Mouse (Mus musculus) ovary, postnatal 14 days (tissue): Measurements from ENCODE around the gene Acad11.

ENCODE experiments used
- DNase-seq: peaks from one replicate; pipeline ENCODE4 v3.0.0; 2022; ENCODE audit warnings: low spot score

Acad11 gene

DNA sequence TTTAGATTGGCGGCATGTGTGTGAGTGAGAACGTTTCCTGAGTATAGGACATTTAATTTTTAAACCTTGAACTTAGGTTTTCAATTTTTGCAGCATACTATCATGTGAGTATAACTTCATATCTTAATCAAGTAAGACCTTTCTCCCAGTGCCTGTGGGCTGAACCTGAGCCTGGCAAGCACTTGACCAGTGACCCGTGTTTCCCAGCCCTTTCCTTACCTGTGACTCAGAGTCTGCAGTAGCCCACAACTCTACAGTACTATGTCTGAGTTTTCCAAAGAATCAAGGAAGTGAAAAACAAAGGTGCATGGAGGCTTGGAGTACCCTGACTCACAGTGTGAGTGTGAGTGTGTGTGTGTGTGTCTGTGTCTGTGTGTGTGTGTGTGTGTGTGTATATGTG, 16.9 kb downstream of the Acad11 start:
- DNase-seq: no peak

DNA sequence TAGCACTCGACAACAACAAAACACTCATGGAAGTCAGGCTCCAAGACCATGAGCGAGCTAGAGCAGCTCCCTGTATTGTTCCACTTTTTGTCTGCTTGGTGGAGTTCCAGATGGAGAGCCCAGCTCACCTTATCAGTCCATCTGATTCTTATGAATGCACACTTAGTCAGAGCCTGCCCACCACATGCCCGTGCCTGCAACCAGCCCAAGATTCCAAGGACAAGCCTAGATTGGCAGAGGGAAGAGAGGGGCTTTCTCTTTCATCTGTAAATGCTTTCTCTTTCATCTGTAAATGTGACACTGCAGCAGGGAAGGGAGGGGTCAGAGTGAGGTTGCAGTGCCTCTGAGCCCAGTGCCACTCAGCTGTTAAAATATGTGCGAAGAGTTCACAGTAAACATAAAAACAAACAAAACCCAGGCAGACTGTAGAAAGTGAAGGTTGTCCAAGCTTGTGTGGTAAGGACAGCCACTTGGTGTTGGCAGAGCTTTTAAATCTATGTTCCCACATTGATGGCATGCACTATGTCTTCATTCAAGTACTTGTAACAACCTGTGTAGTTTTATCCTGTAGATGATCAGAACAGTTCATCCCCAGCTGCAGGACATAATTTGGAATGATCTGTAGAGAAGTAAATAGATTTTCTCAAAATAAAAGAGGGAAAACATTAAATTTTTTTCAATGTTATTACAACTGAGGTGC, 22.7 kb downstream of the Acad11 start:
- DNase-seq: no peak

DNA sequence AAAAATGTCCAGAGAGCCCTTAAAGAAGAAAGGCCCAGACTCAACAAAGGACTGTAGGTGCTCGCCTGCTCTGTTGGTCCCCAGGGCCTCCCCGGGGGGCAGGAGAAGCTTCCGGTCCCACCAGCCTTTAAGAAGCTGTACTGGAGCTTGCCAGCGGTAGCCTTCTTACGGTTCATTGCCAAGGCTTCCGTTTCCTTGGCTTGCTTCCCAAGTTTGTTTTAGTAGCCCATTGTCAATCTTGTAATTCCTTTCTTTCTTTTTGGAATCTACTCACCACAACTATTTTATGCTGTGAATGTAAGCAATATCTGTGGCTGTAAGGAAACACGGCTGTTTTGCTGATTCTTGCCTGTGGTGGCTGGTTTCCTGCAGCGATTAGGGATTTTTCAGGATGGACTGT, 25.4 kb downstream of the Acad11 start:
- peak; percentile 18 for DNase-seq

DNA sequence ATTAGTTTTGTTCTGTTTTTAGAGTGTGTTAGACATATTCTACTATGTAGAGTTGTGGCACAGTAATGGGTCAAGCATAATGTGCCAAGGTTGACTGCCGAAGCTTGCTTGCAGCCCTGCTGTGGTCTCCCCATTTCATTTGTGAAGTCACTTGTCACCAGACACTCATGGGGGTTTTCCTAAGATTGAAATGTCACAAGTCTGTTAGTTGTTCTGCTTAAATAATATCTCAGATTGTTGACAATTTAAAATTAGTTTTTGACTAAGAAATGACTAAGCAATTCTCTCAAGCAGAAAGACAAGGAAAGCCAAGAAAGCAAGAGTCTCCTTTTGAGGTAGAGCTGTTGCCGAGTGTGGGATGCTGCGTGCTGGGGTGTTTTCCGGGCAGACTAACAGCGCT, 29.8 kb downstream of the Acad11 start:
- DNase-seq: no peak

DNA sequence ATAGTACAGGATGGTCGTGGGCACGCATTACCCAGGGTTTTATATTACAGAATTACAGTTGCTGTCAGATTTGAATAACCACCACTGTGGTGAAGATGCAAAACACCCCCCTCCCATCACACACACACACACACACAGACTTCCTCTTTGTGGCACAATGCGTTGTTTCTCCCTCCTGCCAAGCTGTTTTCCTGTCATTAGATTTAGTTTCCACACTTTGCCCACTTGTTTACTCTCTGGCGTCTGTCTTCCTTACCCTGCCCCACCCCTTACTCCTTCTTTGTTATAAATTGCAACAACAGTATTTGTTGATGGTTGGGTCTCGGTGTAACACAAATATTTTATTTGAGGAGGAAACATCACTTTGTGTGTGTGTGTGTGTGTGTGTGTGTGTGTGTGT, 35.1 kb downstream of the Acad11 start:
- DNase-seq: no peak

DNA sequence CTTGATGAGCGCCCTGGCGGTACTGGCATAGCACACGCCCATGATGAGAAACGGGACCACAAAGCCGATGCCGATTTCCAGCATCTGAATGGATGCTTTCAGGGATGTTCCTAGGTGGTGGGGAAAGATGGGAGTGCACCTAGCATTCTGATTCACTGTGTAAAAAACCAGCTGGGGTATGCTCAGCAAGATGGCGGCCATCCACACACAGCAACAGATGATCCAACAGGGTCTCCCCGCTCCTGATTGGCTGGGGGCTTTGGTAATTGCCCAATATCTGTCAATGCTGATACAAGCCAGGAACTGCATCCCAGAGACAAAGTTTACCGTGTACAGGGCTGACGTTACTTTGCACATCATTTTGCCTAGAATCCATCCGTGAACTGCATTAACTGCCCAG, 35.9 kb downstream of the Acad11 start:
- DNase-seq: no peak

DNA sequence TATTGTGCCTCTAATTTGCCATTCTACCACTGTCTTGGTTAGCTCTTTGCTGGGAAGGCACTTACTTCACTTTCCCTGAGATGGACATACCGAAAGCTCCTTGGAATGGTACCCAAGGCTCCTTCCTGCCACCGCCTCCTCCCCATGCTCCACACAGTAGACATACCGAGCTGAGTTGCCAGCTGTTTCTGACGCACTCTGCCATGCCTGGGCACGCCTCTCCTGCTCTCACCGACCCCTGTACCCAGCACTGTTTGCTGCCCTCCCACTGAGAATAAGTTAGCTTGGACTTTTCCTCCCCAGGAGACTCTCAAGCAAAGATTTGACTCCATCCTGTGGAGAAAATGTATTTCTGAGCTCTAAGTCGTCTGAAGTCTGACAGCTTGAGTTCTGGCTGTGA, 37.6 kb downstream of the Acad11 start:
- no peak for DNase-seq

DNA sequence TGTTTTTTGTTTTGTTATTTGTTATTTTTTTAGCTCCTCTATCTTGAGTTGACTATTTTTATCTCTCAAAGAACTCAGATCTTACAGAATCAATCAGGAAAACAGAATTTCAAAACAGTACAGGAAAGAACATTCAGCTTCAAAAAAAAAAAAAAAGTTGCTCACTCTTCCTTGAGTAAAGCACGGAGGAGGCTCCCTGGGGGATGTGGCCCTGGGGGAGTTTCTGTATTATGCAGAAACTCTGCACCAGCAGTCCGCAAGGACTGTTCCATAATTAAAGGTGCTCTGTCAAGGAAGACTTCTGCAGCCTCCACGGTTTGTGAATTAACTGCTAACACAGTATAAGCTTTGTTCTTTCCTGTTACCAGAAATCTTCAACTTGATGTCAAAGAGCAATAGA, 38.3 kb downstream of the Acad11 start:
- no peak for DNase-seq

DNA sequence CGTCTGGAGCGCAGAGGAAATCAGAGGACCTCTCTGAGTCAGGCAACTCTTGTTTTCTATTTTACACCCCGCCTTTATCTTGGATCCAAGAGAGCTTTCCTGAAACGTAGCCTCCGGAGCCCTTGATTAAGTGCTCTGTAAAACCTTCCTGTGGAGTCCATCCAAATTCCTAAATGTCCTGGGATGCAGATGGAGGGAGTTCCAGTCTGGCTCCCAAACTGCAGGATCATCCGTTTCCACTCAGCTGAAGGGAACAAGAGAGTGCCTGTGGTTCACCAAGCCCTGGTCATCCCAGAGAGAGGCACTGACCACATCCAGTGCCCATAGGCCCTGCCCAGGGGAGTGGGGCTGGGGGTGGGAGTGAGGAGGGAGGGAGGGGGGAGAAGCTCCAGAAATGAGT, 39.1 kb downstream of the Acad11 start:
- DNase-seq: no peak

DNA sequence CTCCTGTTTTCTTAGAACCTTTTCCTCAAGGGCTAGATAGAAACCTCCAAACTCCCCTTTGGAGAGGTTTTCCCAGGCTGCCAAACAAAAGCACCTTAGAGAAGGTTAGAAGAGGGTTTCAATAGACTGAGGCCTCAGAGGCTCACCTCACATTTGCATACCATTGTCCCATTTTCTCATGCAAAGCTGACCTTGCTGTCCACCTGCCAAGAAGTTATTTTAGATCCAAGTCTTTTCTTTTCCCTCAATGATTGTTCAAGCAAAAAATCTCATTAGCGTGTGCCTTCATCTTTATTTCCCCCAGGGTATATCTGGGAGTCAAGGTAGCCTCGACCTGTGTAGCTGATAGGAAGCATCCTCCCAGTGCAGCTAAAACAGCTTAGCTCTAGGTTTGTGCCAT, 39.7 kb downstream of the Acad11 start:
- no peak for DNase-seq

DNA sequence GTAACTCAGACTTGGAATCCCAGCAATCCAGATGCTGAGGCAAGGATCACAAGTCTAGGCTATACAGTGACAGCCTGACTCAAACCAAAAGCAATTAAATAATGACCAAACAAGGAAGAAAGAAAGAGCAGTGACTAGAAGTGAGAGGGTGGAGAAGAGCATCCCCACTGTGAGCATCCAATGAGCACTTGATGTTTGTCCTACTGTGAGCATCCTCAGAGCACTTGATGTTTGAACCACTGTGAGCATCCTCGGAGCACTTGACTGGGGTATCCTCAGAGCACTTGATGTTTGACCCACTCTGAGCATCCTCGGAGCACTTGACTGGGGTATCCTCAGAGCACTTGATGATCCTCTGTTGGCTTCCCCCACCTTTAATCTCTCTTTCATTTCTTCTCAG, 41.8 kb downstream of the Acad11 start:
- DNase-seq: no peak

DNA sequence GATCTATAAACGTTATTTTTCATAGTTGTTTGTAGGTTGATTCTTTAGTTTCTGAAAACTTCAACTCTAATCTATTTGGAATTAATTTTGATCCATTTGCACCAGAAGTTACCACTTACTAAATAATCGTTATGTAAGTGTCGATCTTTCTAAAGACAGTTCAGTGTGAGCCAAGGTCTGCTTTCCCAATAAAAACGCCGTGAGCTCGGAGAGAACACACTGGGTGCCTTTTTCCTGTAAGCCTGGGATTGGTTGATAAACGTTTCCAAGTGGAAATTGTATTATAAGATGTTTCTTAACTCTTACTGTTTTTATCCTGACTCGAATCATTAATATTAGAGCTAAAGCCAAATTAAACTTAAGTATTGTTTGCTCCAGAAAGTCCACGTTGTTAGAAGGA, 43.8 kb downstream of the Acad11 start:
- no peak for DNase-seq

DNA sequence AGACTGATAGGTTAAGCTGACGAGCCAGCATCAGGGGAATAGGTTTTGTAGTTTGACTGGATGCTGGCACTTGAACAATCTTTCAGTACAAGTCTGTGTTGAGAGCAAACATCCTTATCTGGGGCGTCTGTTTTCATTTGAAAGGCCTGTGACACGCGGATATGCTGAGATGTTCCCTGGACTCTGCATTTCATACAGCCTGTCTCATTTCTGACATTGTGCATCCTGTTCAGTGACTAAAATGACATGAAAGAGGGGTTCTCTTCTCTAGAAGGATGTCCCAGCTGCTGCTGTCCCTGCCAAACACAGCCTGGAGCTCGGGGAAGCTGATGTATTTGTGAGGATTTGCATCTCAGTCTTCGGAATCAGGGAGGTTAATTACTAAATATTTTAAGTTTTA, 44.3 kb downstream of the Acad11 start:
- DNase-seq: no peak

DNA sequence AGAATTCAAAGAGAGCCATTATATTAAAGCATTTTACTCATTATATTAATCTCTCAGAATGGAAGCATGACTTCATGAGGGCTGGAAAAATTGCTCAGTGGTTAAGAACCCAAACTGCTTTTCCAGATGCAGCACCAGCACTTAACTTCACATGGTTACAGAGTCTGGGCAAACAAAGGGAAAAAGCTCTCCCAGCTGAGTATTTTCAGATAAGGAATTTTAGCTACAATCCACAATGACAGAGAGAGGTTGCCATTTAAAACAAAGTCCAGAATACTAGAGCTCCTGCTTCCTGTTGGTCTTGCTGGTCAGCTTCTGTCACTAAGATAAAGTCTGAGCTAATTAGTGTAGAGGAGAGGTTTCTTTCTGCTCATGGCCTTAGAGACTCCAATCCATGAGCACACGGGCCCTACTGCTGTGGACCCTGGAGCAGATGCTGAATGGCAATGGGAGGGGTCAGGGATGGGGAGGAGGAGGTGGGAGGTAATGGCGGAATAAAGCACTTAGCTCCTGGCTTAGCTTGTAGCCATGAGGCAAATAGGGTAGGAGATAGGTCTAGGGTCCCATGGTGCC, 45.5 kb downstream of the Acad11 start:
- DNase-seq: no peak

DNA sequence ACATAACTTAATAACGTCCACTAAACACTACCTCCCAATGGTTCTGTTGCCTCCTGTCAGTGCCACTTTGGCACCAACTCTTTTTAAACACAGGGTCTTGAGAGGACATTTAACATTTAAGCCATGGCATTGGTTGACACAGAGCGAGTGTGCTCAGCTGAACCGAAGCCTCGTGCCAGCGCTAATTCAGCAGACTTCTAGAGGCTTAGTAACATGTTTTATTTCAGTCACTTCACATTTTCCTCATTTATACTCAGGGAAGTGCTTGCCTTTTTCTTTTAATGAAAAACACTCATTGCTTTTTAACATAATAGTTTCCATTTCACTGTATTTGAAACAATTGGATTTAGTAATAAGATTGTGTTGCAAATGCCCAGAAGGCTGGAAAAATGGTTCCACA, 46.0 kb downstream of the Acad11 start:
- DNase-seq: no peak

DNA sequence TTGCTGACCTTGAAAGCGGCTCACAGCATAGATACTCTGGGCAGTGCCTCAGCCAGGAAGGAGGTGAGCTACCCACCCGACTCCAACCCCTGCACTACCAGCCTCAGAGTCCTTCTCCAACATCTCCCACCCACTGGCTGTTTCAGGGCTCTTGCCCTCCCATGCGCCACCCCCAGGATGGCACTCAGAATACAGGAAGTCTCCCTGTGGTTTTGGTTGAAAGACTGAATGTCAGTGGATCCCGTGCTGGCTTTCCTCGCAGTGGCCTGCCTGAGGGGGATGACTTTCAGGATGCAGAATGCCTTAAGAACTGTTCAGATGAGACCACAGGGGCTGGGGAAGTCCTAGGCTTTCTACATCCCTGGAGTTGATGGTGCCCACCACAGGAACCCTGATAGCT, 59.9 kb downstream of the Acad11 start:
- DNase-seq: no peak

DNA sequence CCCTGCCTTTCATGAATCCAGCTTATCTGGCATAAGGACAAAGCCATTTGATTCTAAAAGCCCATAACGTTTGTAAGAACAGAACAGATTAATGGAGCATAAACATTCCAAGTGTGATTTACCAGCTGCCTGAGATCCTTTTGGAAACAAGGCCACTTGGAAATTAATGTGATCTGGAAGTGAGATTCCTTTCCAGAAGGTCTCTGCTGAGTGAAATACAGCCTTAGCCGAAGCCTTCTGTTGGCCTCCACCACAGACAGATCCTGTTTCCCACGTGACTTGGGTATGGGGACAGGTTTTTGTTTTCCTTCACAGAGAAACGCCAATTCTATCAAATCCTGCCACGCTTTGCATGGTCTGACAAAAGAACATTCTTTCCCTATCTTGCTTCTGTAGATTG, 60.4 kb downstream of the Acad11 start:
- DNase-seq: no peak

DNA sequence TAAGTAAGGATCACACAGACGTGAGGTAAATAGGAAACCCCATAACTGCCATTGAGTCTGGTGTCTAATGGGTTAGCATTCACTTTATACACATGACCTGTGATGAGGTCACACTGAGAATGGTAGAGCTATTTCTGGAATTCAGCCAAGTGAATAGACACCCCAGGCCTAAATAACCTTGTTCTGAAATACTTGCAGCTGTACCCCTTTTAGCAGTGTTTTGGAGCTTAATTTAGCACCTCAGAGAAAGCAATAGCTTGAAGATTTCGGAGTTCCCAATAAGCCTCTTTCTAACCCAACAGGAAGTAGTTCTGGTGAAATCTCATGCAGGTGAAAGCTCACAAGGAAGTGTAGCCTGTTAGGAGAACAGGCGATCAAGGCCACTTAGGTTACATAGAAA, 63.7 kb downstream of the Acad11 start, which contains the start of gene Ackr4:
TSS of gene Ackr4 (minus strand) at position 101 of the 400 bp plus-strand sequence.
- no peak for DNase-seq

DNA sequence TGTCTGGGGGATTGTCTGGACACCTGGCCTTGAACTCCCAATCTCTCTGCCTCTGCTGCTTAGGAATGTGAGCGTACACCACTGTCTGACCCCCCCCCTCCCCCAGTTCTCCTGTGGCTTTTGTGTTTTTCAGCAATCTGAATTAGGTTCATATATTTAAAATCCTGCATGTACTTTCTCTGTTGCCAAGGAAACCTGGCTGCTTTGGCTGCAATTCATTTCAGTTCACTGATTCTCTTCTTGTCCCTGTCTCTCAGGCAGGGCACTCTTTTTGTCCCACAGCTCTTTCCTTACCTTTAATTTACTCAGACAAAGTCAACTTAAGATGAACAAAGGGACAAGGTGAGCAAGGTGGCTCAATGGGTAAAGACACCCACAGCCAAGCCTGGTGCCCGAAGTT, 64.9 kb downstream of the Acad11 start:
- no peak for DNase-seq

DNA sequence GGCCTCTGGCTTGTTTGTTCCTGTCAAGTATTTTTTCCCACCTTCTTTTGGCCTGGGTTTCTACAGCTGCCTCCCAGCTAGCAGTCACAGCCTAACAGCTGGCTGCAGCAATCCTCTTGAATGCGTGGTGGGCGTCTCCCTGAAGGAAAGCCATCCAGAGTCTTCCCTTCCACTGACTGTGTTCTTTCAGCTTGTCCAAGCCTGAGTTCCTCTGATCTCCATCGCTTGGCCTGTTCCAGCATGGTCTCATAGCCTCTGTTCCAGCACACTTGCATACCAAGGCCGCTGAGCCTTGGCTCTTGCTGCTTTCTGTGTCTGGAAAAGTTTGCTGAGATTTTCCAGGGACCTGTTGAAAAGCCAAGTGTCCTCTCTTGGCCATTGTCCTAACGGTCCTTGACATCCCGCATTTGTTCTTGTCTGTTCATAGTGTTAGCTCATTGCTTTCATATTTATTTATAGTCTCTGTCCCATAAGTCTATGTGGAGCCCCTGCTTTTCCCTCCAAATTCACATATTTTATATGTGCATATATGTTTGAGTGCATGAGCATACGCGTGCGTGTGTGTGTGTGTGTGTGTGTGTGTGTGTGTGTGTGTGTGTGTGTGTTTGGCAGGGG, 67.1 kb downstream of the Acad11 start:
- no peak for DNase-seq

DNA sequence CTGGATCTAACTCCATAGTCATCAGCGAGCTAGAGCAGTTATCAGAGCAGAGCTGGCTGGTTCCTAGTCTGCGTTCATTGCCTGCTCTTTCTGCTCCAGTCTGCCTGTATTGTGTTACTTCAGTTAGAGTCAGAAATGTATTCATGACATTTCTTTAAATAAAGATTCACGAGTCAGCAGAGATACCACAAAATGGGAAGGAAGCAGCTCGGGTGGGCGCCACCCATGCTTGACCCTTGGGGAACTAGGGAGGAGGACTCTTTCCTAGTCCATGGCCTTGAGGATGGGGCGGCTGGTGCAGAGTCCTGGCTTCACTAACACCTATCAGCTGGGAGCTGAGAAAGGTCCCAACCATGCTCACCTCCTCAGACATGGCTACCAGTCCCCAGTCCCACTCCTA, 77.2 kb downstream of the Acad11 start:
- no peak for DNase-seq

DNA sequence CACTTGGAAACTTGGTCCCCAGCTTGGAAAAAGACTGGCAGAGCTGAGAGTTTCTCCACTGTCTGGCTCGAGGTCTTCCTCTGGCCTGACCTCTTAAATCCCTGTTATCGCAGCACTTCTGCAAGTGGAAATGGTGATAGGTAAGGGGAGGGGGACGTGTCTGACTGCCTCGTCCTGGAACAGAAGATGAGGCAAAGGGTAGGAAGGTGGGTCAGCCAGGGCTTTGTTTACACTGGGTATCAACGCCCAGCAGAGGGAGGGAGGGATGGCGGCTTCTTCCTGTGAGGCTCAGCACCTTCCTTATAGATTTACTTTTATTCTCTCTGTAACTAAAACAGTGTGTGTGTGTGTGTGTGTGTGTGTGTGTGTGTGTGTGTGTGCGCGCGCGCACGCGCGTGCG, 79.6 kb downstream of the Acad11 start:
- DNase-seq: no peak

DNA sequence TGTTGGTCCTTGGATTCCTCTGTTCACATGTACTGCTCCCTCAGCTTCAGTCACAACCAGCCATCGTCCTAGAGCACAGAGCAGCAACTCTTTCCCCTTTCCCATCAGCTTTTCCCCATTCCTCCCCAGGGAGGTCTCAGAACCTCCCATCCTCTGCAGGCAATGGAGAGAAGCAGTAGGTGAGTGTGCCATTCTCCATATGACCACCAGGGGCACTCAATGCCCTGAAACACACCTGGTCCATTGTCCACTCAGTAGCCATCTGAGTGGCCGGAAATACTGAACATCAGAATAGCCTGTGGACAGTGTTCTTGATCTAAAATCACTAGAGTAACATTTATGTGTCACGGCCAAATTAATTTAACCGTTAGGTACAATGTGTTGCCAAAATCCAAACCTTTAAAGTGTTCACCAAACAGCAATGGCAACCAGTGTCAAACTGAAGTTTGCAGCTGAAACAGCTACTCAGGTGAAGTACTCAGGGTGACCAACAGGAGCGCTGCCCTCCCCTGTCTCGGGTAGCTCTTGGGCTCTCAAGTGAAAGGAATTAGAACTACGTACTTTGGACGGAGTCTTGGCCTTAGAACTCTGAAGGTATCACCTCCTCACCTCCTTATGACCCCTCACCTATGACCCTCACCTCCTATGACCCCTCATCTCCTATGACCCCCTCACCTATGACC, 81.3 kb downstream of the Acad11 start:
- no peak for DNase-seq
